Mouse (Mus musculus) forebrain, embryonic 16.5 days (tissue): ENCODE results near the gene Ccdc82. TPM values are rescaled to one million over a fixed set of nuclear protein-coding genes. Genes with fewer than 3 reads are reported as not detected.

Experiments
- ATAC-seq: fragments of 200-750 bp; cut with Nextera tagmentation; 2 replicates; pipeline ENCODE4 v1.8.0; 2017; ENCODE audit warnings: mild to moderate bottlenecking, moderate library complexity
- H3K27ac ChIP-seq: fragments of 300-500 bp; sonication (generic); 2 replicates; pipeline ENCODE4 v1.5.1; 2014; ENCODE audit warnings: low read length, control low read depth
- H3K27me3 ChIP-seq: fragments of 300-500 bp; sonication (generic); replicated peaks from 2 replicates; pipeline ENCODE4 v1.6.1; 2014; ENCODE audit warnings: low read length; ENCODE audit not compliant: control insufficient read depth, insufficient read depth
- H3K36me3 ChIP-seq: fragments of 300-500 bp; sonication (generic); 2 replicates; pipeline ENCODE4 v1.6.1; 2014; ENCODE audit not compliant: control insufficient read depth, insufficient read depth
- H3K4me1 ChIP-seq: fragments of 300-500 bp; sonication (generic); replicated peaks from 2 replicates; pipeline ENCODE4 v1.6.1; 2014; ENCODE audit warnings: low read length; ENCODE audit not compliant: control insufficient read depth, insufficient read depth
- H3K4me2 ChIP-seq: fragments of 300-500 bp; sonication (generic); 2 replicates; pipeline ENCODE4 v1.6.1; 2014; ENCODE audit warnings: mild to moderate bottlenecking, low read length, control low read depth
- H3K4me3 ChIP-seq: fragments of 300-500 bp; sonication (generic); replicated peaks from 2 replicates; pipeline ENCODE4 v1.5.1; 2014; ENCODE audit warnings: mild to moderate bottlenecking, low read length, control low read depth
- H3K9ac ChIP-seq: fragments of 300-500 bp; sonication (generic); replicated peaks from 2 replicates; pipeline ENCODE4 v1.6.1; 2014; ENCODE audit warnings: low read depth, low read length, control low read depth
- H3K9me3 ChIP-seq: fragments of 300-500 bp; sonication (generic); 2 replicates; pipeline ENCODE4 v1.6.1; 2016; ENCODE audit warnings: low read length; ENCODE audit not compliant: control insufficient read depth
- WGBS: fragments of 180-500 bp; shearing (Covaris S2); extraction: QIAGEN DNeasy Blood & Tissue Kit; methylation state at CpG from one replicate; pipeline ENCODE4 v1.1.7; 2014; 5-methylcytosine and 5-hydroxymethylcytosine counted together
- polyA plus RNA-seq: library from polyadenylated mRNA; unstranded; fragments of >200 nt; fragmentation: Nextera tagmentation; extraction: Ambion mirVana; gene quantifications from 2 replicates; pipeline ENCODE4 v1.2.1, GENCODE M21; 2015

The Ccdc82 gene
- polyA plus RNA-seq, 1 experiment from 2014 or later: 14.5 TPM

DNA sequence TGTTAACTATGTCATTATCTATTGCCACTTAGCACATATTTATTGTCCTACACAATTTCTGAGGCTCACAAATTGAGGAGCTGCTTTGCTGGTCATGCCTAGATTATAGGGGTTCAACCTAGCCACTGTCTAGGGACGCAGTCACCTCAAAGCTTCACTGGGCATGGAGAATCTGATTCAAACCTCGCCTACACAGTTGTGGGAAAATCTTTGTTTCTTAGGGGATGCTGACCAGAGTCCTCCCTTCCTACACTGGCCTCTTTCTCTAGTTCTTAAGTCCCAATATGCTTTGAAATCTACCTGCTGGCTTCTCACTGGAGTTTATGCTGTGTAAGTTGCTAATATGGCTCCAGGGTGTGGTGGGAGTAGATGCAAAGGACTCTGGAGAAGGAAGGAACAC is 72.8 kb downstream of the Ccdc82 start:
- H3K4me3 ChIP-seq: no peak overlapping the region
- H3K9ac ChIP-seq: no peak overlapping the region
- H3K4me2 ChIP-seq: no peak overlapping the region
- no peaks in the 10 kb centered on the region for H3K4me1 ChIP-seq
- no peaks in the 10 kb centered on the region for H3K36me3 ChIP-seq
- H3K27me3 ChIP-seq: no peaks in the 10 kb centered on the region
- no peak for ATAC-seq
- no peak overlapping the region for H3K27ac ChIP-seq
- 94% methylated on average over 2 of the region's 2 CpGs for WGBS
- H3K9me3 ChIP-seq: no peaks in the 10 kb centered on the region

DNA sequence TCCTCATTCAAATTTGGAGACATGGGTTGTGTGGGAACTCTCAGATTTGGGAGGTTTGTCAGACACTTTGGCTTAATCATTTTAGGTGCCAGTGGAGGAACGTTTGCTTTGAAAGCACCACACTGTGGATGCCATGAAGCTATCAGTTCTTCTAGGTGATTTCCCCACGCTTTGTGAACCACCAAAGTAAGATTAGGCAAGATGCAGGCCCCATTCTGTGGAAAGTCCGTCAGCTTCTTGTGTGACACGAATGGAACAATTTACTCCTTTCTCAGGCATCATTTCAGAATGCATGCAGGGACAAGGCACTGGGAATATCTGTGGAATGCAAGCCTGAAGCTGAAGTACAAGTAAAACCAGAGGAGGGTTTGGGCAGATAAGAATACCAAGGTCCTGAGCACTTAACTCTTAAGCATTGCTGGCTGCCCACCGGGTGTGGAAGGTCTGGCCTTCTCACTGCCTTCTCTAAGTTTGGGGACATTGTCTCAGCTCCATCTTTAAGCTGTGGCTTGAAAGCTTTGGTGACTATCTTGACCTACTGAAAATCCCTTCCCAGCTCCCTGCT is 74.1 kb downstream of the Ccdc82 start:
- WGBS: 72% methylated on average over 5 of the region's 5 CpGs
- H3K9me3 ChIP-seq: no peaks in the 10 kb centered on the region
- ATAC-seq: no peak
- H3K36me3 ChIP-seq: no peaks in the 10 kb centered on the region
- no peaks in the 10 kb centered on the region for H3K4me1 ChIP-seq
- H3K4me3 ChIP-seq: no peak overlapping the region
- H3K9ac ChIP-seq: no peak overlapping the region
- no peak overlapping the region for H3K27ac ChIP-seq
- H3K27me3 ChIP-seq: no peaks in the 10 kb centered on the region
- H3K4me2 ChIP-seq: no peak overlapping the region

DNA sequence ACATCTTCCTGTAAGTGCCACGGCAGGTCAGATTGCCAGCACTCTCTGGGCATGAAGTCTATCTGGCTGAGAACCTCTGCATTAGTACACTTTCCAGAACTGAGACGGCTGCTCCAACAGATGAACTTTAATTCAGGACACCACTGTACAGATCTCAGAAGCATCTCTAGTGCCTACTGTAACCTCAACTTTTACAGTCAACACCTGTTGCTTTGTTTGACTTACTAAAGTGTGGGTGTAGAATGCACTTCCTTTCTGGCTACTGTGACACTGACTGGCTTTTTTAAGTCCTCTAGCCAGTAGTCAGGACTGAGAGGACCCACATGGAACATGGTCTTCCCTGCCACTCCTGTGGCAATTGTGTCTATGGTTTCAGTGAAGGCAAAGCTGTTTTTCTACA is 76.3 kb downstream of the Ccdc82 start:
- no peaks in the 10 kb centered on the region for H3K36me3 ChIP-seq
- no peaks in the 10 kb centered on the region for H3K27me3 ChIP-seq

DNA sequence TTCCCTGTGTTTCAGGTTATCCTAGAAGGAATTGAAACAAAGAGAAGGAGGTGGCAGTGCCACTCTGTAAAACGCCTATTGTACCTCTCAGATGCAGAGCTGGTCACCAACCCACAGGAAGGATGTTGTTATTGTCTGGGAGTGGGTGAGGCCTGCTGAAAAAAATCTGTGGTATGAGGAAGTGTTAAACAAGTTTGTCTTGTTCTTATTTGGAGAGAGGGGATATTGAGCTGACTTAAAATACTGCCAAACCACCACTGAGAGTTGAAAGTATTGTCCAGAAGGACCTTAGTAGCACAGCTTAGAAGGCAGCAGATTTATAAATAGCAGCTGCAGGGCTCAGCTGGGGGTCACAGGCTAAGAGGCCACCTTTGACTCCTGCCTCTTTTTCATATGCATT is 76.9 kb downstream of the Ccdc82 start:
- Histone ChIP-seq H3K4me2 (no peak overlapping the region), H3K9me3 (no peaks in the 10 kb centered on the region), H3K27ac (no peak overlapping the region), H3K4me3 (no peak overlapping the region), H3K36me3 (no peaks in the 10 kb centered on the region), H3K27me3 (no peaks in the 10 kb centered on the region), H3K4me1 (no peaks in the 10 kb centered on the region), H3K9ac (no peak overlapping the region)
- no peak for ATAC-seq
- WGBS: 26% methylated on average over 1 of the region's 1 CpGs

More for the DNA sequence above, 76.3 kb downstream of the Ccdc82 start:
- no peak overlapping the region for H3K9ac ChIP-seq
- H3K4me2 ChIP-seq: no peak overlapping the region
- WGBS: 81% methylated on average over 2 of the region's 2 CpGs
- H3K4me3 ChIP-seq: no peak overlapping the region
- H3K9me3 ChIP-seq: no peaks in the 10 kb centered on the region
- H3K4me1 ChIP-seq: no peaks in the 10 kb centered on the region
- no peak overlapping the region for H3K27ac ChIP-seq
- ATAC-seq: no peak

Other genes with a start within 250 kb of the Ccdc82 start
- 12.3 and 15.4 TPM in 2 replicates for gene Jrkl, start 1.1 kb upstream of the Ccdc82 start, polyA plus RNA-seq
- gene Maml2, start 51.0 kb downstream of the Ccdc82 start, polyA plus RNA-seq: 9.0 and 10.5 TPM in 2 replicates
- gene Gm17571, start 199.8 kb downstream of the Ccdc82 start, polyA plus RNA-seq: not detected in 2 replicates